Mouse (Mus musculus) activated CD4-positive, CD25-positive, alpha-beta regulatory T cell, adult 4 months (primary cell): Measurements from ENCODE around the gene 4930455H04Rik. TPM values are rescaled to one million over a fixed set of nuclear protein-coding genes. Genes with fewer than 3 reads are reported as not detected.

Experiments used
- polyA plus RNA-seq, 2 experiments: library from polyadenylated mRNA; unstranded; fragments of 100-300 nt; shearing (Covaris generic); gene quantifications; one replicate each; pipeline ENCODE4 v1.2.1; 2017

4930455H04Rik gene
- polyA plus RNA-seq, 2 experiments from 2014 or later = not detected

Other genes starting within 250 kb of the 4930455H04Rik start
- gene Agl, start 160.1 kb upstream of the 4930455H04Rik start, polyA plus RNA-seq = 1 to 10 TPM; 1.8 to 2.6 TPM
- gene Frrs1, start 108.8 kb upstream of the 4930455H04Rik start, polyA plus RNA-seq = 10 to 100 TPM; 13.8 to 26.3 TPM
- not detected for gene Palmd, start 720 bp downstream of the 4930455H04Rik start, polyA plus RNA-seq